Mouse (Mus musculus) gastrocnemius, adult 2 months (tissue): ENCODE data around the gene Ano8. TPM values are rescaled to one million over a fixed set of nuclear protein-coding genes. Genes with fewer than 3 reads are reported as not detected.
A peak's percentile ranks its signal among the peaks of the same experiment; 100 is the strongest.

Experiments used
- DNase-seq: peaks from one replicate; pipeline ENCODE4 v3.0.0; 2022
- H3K27ac ChIP-seq: fragments of 200-600 bp; 2 replicates; pipeline ENCODE4 v1.8.1; 2022; ENCODE audit warnings: mild to moderate bottlenecking
- H3K4me3 ChIP-seq: fragments of 200-600 bp; 2 replicates; pipeline ENCODE4 v1.8.1; 2022; ENCODE audit warnings: mild to moderate bottlenecking, moderate library complexity
- CTCF ChIP-seq: fragments of 200-600 bp; IDR thresholded peaks from 2 replicates; pipeline ENCODE4 v1.8.1; 2022; ENCODE audit warnings: antibody characterized with exemption, mild to moderate bottlenecking, moderate library complexity
- intact Hi-C: fragments of 180-260 bp; cut with DNase I; formaldehyde crosslinking; loops from one replicate; pipeline ENCODE4 v1.15.1; 2025
- total RNA-seq, 2 experiments: library from RNA; stranded (reverse); gene quantifications; 2 replicates each; pipeline ENCODE4 v1.2.3; 2021

Gene Ano8
- total RNA-seq, 2 experiments from 2014 or later, result 16.0 to 17.0 TPM

- no peak for TF ChIP-seq CTCF
- intact Hi-C loops, result no loop called here
- H3K4me3 ChIP-seq, result no peak overlapping the region
- H3K27ac ChIP-seq, result no peak overlapping the region
- no peak for DNase-seq
These were observed 31.0 kb upstream of the Ano8 start for GRCm38 (mm10) chr8:71516786-71517185.

GRCm38 (mm10) chr8:71515043-71515442, 29.3 kb upstream of the Ano8 start:
- DNase-seq, result no peak
- TF ChIP-seq CTCF, result peak; percentile 17; the same call in 1 of the 2 replicates
- intact Hi-C loops, result no loop called here
- H3K27ac ChIP-seq, result no peak overlapping the region
- H3K4me3 ChIP-seq, result no peak overlapping the region

- no peak overlapping the region for H3K27ac ChIP-seq
- TF ChIP-seq CTCF, result no peak; the same call in 1 of the 2 replicates
- DNase-seq, result no peak
- H3K4me3 ChIP-seq, result no peak overlapping the region
- intact Hi-C loops, result no loop called here
These were observed 27.4 kb upstream of the Ano8 start for GRCm38 (mm10) chr8:71513018-71513754.

GRCm38 (mm10) chr8:71511644-71512043, 25.9 kb upstream of the Ano8 start, which contains the start of gene Plvap:
Gene Plvap (minus strand): TSS chr8:71511752.
- intact Hi-C loops, result no loop called here
- H3K4me3 ChIP-seq, result peak within 1 kb of the TSS; percentile 27
- H3K27ac ChIP-seq, result no peak within 1 kb of the TSS

GRCm38 (mm10) chr8:71509316-71509715, 23.6 kb upstream of the Ano8 start:
- TF ChIP-seq CTCF, result no peak
- H3K4me3 ChIP-seq, result 0 out of 2 replicates have a peak overlapping the region, but pooled peaks have one; percentile 5
- peak overlapping the region; percentile 48; the same call in 1 of the 2 replicates for H3K27ac ChIP-seq
- no peak for DNase-seq
- intact Hi-C loops, result no loop called here

More at GRCm38 (mm10) chr8:71511644-71512043, 25.9 kb upstream of the Ano8 start, which contains the start of gene Plvap:
- no peak for TF ChIP-seq CTCF
- DNase-seq, result no peak

- TF ChIP-seq CTCF, result no peak
- Histone ChIP-seq H3K27ac (peak overlapping the region; percentile 80), H3K4me3 (peak overlapping the region; percentile 78)
- peak; percentile 93 for DNase-seq
- intact Hi-C loops, result no loop called here
These were observed 21.9 kb upstream of the Ano8 start for GRCm38 (mm10) chr8:71507589-71508104.

- intact Hi-C loops, result no loop called here
- no peak overlapping the region for H3K4me3 ChIP-seq
- DNase-seq, result peak; percentile 75
These were observed 20.2 kb upstream of the Ano8 start for GRCm38 (mm10) chr8:71505979-71506378.

GRCm38 (mm10) chr8:71505326-71505725, 19.6 kb upstream of the Ano8 start:
- no peak for TF ChIP-seq CTCF
- H3K27ac ChIP-seq, result no peak overlapping the region
- DNase-seq, result no peak
- intact Hi-C loops, result no loop called here
- H3K4me3 ChIP-seq, result no peak overlapping the region

More at GRCm38 (mm10) chr8:71505979-71506378, 20.2 kb upstream of the Ano8 start:
- TF ChIP-seq CTCF, result no peak
- no peak overlapping the region for H3K27ac ChIP-seq

- Histone ChIP-seq H3K4me3 (no peak overlapping the region), H3K27ac (no peak overlapping the region)
- intact Hi-C loops, result no loop called here
- DNase-seq, result no peak
- TF ChIP-seq CTCF, result no peak
These were observed 18.6 kb upstream of the Ano8 start for GRCm38 (mm10) chr8:71504349-71504748.

- intact Hi-C loops, result no loop called here
- peak; percentile 23 for DNase-seq
- TF ChIP-seq CTCF, result no peak
- Histone ChIP-seq H3K4me3 (no peak overlapping the region), H3K27ac (peak overlapping the region; percentile 81)
These were observed 13.3 kb upstream of the Ano8 start for GRCm38 (mm10) chr8:71498816-71499690.

- TF ChIP-seq CTCF, result no peak
- Histone ChIP-seq H3K27ac (peak overlapping the region; percentile 81), H3K4me3 (peak overlapping the region; percentile 7; the same call in 1 of the 2 replicates)
- peak; percentile 44 for DNase-seq
- intact Hi-C loops, result no loop called here
These were observed 12.2 kb upstream of the Ano8 start for GRCm38 (mm10) chr8:71497881-71498501.

GRCm38 (mm10) chr8:71497077-71497645, 11.4 kb upstream of the Ano8 start:
- DNase-seq, result peak; percentile 22
- intact Hi-C loops, result no loop called here
- no peak for TF ChIP-seq CTCF
- peak overlapping the region; percentile 81 for H3K27ac ChIP-seq
- peak overlapping the region; percentile 15 for H3K4me3 ChIP-seq
